Mouse (Mus musculus) erythroblast, embryonic 14.5 days (primary cell): ENCODE results near the gene Fars2.

Source experiments
- GATA1 ChIP-seq: IDR thresholded peaks from 2 replicates; pipeline ENCODE4 v1.6.1; 2012; ENCODE audit warnings: low read length, inconsistent platforms, mixed read lengths
- TAL1 ChIP-seq: IDR thresholded peaks from 3 replicates; pipeline ENCODE4 v1.6.1; 2012; ENCODE audit warnings: low read length, inconsistent platforms, mixed read lengths

GRCm38 (mm10) chr13:36330542-36330941 is 213.3 kb downstream of the Fars2 start:
- TF ChIP-seq TAL1 (no peak), GATA1 (no peak)
